Mouse (Mus musculus) cerebellum, adult 8-10 months (tissue): ENCODE results near the gene Wnt3a.
"Not testable (repeated sequence)": the region's sequence is repeated elsewhere in the genome, so short reads cannot be mapped to it uniquely, and the experiment has no call there.

Experiments
- DNase-seq: peaks from one replicate; pipeline ENCODE4 v3.0.0; 2022

Wnt3a gene

GRCm38 (mm10) chr11:59307422-59308163 is 17.0 kb upstream of the Wnt3a start:
- DNase-seq = peak; percentile 70

GRCm38 (mm10) chr11:59306461-59307421 is 16.2 kb upstream of the Wnt3a start, which contains the start of gene Wnt9a:
Wnt9a (plus strand) TSS chr11:59306928.
- no peak for DNase-seq

DNA sequence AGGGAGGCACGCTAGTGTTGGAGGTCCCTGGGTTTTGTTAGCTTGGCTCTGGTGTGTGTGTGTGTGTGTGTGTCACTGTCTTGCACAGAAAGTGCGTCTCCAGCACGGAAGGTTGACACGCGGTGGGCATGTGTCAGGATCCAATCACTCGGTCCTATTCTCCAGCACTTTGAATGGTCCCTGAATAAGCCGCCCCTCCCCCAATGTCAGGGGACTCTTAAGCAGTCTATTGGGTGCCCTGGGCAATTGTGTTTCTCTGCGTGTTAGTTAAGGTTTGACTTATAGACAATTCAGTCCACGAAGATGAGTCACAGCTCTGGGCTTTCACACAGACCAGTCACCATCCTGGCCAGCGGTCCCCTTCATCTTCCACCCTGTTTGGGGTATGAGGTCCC is 15.3 kb upstream of the Wnt3a start:
- no peak for DNase-seq

DNA sequence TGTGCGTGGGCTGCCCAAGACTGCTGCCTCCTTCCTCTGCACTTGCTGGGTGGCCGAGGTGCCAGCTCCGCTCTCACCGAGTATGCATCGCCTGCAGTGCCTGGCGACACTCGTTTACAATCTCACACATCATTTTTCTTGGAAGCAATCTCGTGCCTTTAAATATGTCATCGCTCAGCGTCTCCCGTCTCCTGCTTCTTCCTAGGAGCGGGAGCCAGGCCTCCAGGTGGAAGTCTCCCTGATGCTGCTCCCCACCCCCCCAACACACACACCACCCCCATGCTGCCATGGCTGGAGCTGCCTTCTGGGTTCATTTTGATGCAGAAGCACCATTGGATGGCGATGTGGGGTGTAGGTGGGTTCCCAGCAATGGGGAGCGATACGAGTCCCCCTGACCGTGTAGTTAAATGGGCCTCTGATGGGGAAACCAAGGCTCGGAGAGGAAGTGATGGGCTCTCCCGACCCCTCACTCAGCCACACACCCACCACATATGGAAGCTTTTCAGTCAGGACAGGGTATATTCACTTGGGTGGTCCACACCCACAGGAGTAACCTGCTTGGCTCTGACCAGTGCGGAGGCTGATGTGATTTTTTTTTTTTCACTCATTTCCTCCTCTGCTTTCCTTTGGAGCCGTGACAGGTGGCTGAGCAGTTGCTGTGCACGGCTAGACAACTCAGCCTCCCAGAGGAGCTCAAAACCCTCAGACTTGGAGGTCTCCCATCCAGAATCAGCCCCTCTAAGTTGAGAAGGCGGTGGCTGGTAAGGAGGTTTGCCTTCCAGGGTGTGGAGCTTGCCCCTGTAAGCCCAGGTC is 14.7 kb upstream of the Wnt3a start:
- DNase-seq = no peak

GRCm38 (mm10) chr11:59302700-59303569 is 12.4 kb upstream of the Wnt3a start:
- peak; percentile 78 for DNase-seq

- DNase-seq = not testable (repeated sequence)
Observed at GRCm38 (mm10) chr11:59301053-59301452, 10.5 kb upstream of the Wnt3a start.

DNA sequence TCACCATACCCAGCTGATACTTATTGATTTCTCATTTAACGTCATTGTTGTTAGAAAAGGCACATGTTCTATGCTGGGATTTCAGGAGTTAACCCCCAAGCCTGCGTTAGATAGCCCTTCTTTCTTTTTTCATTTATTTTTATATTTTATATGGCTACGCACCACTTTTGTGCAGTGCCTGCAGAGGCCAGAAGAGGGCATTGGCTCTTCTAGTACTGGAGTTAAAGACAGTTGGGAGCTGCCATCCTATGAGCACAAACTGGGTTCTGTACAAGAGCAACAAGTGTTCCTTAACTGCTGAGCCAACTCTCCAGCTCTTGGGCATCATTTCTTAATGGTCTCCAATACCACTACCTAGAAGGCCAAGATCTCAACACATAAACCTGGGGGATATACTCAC is 9.6 kb upstream of the Wnt3a start:
- DNase-seq = no peak

- DNase-seq = peak; percentile 39
Observed at GRCm38 (mm10) chr11:59297941-59298340, 7.4 kb upstream of the Wnt3a start.

- peak; percentile 44 for DNase-seq
Observed at GRCm38 (mm10) chr11:59293616-59294015, 3.1 kb upstream of the Wnt3a start.

- no peak for DNase-seq
Observed at GRCm38 (mm10) chr11:59289706-59290105, 846 bp downstream of the Wnt3a start.

DNA sequence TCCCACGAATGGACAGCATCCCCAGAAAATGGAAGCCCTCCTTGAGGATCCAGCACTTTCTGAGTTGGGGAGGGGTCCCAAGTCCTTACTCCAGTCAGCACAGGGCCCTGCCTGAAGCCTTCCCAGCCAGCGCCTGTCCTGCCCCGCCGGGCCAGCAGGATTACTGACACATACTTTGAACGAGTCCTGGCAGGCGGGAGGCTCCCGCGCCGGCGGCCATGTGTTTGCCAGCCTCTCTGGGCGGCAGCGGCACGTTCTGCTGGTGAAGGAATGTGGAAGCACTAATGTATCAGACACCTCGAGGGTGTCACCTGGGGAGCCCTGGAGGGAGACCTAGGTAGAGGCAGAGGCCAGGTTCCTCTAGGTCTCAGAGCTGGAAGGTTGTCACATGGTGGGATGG is 6.4 kb downstream of the Wnt3a start:
- DNase-seq = no peak

DNA sequence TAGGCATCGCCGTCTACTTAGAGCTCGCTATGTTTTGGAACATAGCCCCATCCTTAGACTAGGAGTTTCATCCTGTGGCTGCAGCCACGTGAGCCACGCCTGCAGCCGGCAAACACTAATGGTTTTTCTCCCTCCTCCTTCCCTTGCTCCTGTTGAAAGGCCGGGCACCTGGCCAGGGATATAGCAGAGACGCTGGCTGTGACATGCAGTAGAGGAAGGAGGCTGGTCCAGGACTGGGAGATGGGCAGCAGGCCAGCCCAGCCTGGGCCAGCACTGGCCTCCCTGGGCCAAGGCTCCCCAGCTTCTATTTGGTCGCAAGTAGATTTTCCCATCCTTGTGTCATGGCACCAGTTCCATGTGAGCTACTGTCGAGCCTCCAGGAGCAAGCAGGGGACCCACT is 7.6 kb downstream of the Wnt3a start:
- peak; percentile 72 for DNase-seq

DNA sequence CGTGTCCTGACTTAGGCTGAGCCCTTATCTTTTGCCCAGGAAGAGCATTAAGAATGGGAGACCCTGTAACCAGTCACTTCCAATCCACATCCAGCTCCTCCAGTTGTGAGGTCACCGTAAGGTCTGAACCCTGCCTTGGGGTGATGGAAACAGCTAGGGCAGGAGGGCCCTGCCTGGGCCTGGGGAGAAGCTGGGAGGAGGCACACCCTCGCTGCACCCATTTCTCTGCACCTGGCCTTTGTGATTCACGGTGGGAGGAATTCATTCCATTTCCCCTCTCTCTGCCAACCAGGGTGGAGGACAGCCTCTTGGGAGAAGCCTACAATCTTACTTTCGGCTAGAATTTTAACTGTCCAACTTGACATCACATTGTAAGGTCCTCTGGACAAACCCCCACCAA is 8.4 kb downstream of the Wnt3a start:
- no peak for DNase-seq

DNA sequence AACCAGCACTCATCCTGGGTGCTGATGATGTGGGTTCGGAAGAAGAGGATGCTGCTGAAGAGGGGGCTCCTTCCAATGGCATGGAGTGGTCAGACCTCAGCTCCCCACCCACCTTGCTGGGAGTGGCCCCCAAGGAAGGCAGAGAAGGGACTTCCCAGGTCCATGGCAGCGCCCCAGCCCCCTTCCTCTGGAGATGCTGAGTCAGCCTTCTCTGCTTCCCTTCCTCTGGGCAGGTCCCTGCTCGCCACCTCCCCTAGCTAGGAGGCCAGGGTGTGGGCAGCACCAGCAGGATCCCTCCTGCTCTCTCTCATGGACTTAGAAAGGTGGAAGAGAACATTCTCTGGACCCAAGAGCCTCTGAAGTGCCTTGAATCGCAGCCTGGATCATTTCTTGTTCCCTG is 12.5 kb downstream of the Wnt3a start:
- DNase-seq = no peak

DNA sequence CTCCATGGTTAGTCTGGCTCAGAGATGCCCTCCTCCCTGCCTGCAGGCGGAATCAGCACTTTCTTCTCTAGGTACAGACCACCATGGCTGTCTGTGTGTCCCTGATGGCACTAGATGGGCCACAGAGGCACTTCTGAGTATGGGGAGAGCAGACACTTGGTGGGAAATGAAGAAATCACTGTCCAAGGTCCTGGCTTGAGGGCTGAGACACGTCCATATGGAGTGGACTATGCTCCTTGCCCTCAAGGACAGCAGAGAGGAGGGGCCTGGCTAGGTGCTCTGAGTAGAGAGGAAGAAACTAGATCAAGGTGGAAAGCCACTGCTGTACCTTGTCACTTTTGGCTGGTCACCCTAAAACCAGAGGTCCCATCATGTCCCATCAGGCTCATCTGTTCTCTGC is 13.7 kb downstream of the Wnt3a start:
- DNase-seq = no peak

DNA sequence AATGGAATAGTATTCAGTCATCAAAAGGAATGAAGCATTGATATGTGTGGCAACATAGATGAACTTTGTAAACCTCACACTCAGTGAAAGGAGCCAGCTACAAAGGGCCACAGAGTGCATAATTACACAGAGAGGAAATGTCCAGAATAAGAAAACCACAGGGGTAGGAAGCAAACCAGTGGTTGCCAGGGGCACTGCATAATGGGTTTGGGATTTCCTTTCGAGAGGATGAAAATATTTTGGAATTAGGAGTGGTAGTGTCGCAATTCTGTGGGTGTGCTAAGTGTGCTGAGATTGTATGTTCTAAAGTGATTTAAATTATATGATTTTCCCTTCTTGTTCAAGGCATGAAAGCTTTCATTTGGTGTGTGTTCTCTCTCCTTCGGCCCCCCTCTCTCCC is 16.4 kb downstream of the Wnt3a start:
- no peak for DNase-seq

- DNase-seq = no peak
Observed at GRCm38 (mm10) chr11:59266727-59267126, 23.8 kb downstream of the Wnt3a start.

DNA sequence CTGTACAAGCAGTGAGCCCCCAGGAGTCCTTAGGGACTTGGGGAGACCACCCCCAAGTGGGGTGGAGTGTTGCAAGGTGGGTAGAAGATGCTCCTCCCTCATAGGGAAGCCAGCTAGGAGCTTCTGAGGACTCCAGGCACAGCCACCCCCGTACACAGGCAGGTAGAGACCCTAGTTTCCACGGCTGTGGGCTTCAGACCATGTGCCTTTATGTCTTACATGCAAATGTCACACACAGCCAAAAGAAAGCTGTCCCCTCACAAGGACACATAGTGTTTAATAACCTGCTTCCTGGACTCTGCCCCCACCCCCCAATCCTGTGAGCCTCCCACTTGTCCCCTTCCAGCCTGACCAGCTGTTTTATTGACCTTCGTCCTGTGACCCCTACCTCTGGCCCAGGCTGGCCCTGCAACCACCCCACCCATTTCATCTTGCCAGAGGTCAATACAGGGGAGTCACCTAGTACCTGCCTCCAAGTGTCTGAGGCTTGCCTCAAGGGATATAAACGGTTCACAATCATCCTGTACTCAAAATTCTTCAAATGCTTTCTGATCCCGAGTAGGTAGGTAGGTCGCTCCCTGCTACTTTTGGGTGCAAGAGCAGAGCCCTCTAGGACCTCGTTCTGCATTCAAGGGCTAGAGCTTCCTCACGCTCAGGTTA is 25.3 kb downstream of the Wnt3a start:
- DNase-seq = no peak

DNA sequence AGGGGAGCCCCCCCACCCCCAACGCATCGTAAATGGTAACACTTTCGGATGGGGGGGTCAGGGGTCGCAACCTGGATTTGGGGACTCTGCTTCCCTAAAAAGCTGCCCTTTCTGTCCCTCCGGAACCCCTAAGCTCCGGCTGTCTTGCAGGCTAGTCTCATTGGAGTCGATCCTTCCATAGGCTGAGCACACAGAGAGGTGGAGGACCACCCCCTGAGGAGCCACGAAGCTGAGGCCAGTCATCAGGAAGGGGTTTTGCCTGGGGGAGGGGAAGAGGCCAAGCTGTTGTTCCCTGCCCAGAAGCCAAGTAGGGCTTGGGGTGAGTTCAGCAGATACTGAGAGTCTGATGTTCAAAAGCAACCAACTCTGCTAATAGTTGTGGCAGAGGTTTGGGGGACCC is 26.0 kb downstream of the Wnt3a start:
- DNase-seq = no peak

DNA sequence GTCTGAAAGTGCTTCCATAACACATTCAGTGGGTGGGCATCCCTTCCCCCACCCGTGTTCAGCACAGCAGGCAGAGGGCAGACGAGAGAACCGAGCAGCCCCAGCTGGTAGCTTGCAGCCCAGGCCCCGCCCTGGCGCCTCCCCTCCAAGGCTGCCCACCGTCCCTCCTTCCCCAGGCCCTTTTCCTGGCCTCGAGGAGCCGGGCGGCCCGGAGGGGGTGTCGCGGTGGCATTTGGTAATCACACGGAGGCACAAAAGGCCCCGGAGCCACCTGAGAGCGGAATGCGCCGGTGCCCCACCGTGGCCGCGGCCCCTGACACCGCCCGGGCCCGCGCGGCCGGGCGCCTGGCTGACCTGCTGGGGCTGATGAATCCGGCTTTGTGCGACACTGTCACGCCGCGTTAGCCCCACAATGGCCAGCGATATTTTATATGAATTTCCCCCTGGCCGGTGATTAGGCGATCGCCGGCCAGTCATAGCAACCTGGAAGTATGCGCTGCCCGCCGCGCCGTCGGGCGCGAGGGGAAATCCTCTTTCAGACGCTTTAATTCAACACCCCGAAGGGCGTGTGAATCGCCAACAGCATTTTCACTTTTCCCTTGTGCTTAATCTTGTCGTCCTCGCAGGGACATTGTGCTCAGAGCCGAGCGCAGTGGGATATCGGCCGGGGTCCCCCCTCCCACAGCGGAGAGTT is 26.5 kb downstream of the Wnt3a start:
- no peak for DNase-seq

GRCm38 (mm10) chr11:59262308-59262707 is 28.2 kb downstream of the Wnt3a start:
- no peak for DNase-seq
